Mouse (Mus musculus) brain, embryonic 14.5 days (tissue): ENCODE measurements around the gene Nufip2. TPM values are rescaled to one million over a fixed set of nuclear protein-coding genes. Genes with fewer than 3 reads are reported as not detected.

Experiments used
- DNase-seq: peaks from one replicate; pipeline ENCODE4 v3.0.0-alpha.2; 2011; ENCODE audit warnings: low read depth
- CTCF ChIP-seq: fragments of 200-500 bp; IDR thresholded peaks from 2 replicates; pipeline ENCODE4 v1.5.1; 2012; ENCODE audit warnings: inconsistent platforms, mild to moderate bottlenecking, moderate library complexity, borderline replicate concordance; ENCODE audit not compliant: insufficient read depth, insufficient read length; ENCODE audit errors: extremely low read depth
- POLR2A ChIP-seq: fragments of 200-500 bp; IDR thresholded peaks from 2 replicates; pipeline ENCODE4 v1.6.1; 2012; ENCODE audit warnings: mild to moderate bottlenecking, inconsistent platforms, borderline replicate concordance; ENCODE audit not compliant: poor library complexity, insufficient read depth, insufficient read length, severe bottlenecking; ENCODE audit errors: extremely low read depth
- polyA plus RNA-seq: library from polyadenylated mRNA; depleted of rRNA; stranded (reverse); fragments of >200 nt; gene quantifications from 2 replicates; pipeline ENCODE4 v1.2.3, GENCODE M21; 2012

Nufip2 gene
- polyA plus RNA-seq, 1 experiment, result 19.2 TPM

- no peak for DNase-seq
- TF ChIP-seq CTCF (0 out of 2 replicates have a peak, but pooled peaks have one; percentile 16), POLR2A (no peak)
Measured at GRCm38 (mm10) chr11:77673428-77673991, 12.4 kb upstream of the Nufip2 start.

DNA sequence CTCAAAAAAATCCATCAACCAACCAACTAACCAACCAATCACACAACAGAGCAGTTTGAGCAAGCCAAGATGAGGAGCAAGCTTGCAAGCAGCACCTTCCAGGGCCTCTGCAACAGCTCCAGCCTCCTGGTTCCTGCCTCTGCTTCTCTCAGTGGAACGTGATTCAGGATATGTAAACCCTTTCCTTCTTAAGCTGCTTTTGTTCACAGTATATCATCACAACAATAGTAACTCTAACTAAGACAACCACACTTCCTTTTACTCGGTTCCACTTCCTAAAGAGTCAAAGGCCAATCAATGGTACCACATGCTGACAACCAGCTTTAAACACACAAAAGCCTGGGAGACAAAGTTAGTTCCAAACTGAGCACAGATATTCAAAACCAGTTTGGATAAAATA, 5.9 kb upstream of the Nufip2 start:
- TF ChIP-seq POLR2A (no peak), CTCF (no peak)
- DNase-seq, result no peak

DNA sequence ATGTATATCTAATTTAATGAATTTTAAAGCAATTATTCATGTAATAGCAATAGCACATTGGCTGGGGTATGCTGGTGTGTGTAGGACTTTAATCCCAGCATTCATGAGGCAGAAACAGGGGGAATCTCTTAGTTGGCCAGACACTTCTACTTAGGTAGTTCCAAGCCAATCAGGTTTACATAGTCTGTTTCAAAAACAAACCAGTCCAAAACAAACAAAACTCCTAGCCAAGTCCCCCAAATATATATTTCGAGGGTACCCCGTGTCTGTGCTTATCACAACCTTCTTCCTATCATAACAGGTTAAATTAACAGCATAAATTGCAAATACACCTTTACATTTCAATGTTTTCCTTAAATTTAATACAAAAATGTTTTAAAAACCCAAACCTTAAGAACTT, 1.1 kb upstream of the Nufip2 start:
- peak; percentile 13 for DNase-seq
- no peak for TF ChIP-seq POLR2A
- TF ChIP-seq CTCF, result no peak

GRCm38 (mm10) chr11:77686346-77686840, 438 bp downstream of the Nufip2 start:
- no peak for DNase-seq
- TF ChIP-seq CTCF, result no peak
- TF ChIP-seq POLR2A, result no peak

GRCm38 (mm10) chr11:77686841-77687540, 1.0 kb downstream of the Nufip2 start:
- no peak for TF ChIP-seq CTCF
- TF ChIP-seq POLR2A, result peak; percentile 9; the same call in 1 of the 2 replicates
- peak; percentile 75 for DNase-seq

- DNase-seq, result peak; percentile 59
- TF ChIP-seq CTCF (no peak), POLR2A (no peak)
Measured at GRCm38 (mm10) chr11:77687541-77688131, 1.7 kb downstream of the Nufip2 start.

- TF ChIP-seq CTCF (no peak), POLR2A (no peak)
Measured at GRCm38 (mm10) chr11:77693026-77693425, 7.1 kb downstream of the Nufip2 start.

DNA sequence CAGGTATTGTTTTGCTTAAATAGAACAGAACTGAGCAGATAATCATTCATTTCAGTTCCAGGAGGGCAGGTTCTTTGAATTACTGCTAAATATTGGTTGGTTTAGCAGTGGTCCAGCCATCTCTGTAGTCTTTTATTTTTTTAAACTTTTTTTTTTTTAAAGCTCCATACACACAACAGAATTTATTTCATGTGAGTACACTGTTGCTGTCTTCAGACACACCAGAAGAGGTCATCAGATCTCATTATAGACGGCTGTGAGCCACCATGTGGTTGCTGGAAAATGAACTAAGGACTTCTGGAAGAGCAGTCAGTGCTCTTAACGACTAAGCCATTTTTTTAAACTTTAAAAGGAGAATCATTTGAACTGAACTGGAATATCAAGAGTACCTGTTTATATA, 11.3 kb downstream of the Nufip2 start:
- TF ChIP-seq CTCF (no peak), POLR2A (no peak)

More at GRCm38 (mm10) chr11:77693026-77693425, 7.1 kb downstream of the Nufip2 start:
- no peak for DNase-seq

DNA sequence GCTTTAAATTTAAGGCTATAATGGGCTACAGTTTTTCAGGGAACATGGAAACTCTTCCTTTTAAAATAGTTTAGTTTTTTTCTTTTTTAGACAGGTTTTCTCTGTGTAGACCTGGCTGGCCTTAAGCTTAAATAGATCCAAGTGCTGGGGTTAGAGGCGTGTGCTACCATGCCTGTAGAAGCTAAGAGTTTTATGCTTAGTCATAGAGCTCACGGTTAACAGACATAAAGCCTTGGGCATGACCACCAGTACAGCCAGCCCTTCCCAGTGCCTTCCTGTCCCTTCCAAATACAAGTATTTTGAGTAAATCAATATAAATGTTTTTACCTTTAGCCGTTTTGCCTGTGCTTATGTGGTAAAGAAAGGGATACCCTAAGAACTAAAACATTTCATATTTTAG, 20.0 kb downstream of the Nufip2 start:
- DNase-seq, result no peak
- TF ChIP-seq CTCF, result no peak
- TF ChIP-seq POLR2A, result no peak

More for the DNA sequence above, 11.3 kb downstream of the Nufip2 start:
- DNase-seq, result no peak

GRCm38 (mm10) chr11:77709039-77709438, 23.1 kb downstream of the Nufip2 start:
- no peak for DNase-seq
- TF ChIP-seq CTCF (no peak), POLR2A (no peak)

DNA sequence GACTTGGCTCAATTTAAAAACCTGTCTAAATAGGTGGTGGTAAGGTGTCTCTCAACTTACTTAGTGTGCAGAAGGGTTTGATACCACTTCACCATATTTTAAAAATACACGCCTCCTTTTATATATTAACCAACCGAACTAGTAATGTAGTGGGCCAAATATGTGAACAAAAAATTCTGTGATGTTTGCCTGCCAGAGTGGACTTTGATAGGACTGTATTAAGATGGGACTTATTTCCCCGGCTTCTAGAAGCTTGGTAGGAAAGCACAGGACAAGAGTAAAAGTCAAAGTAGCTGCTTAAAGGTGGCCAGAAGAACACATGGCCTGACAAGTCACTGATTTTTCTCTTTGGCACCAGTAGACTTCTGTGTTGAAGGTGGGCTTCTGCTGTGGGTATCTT, 27.8 kb downstream of the Nufip2 start:
- no peak for DNase-seq
- no peak for TF ChIP-seq POLR2A
